Mouse (Mus musculus): Measurements from ENCODE around the gene 1700029F12Rik. TPM values are rescaled to one million over a fixed set of nuclear protein-coding genes. Genes with fewer than 3 reads are reported as not detected.

The 1700029F12Rik gene
- total and polyA plus RNA-seq, 2 experiments from 2014 or later, result not detected

DNA sequence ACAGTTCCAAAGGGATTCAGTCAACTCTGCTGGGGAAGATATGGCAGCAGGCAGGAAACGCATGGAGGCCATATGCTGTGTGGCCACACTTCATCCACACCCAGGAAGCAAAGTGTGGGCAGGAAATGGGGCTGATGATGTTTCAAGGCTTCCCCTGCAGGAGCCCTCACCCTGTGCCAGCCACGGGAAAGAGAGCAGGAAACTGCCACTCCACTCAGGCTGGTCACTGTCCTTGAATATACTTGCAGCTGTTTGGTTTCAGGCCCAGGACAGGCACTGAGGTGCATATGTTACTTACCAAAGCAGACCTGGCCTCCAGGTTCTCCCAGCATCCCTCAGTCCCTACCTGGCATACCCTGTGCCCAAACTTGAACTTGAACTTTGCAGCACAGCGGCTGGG, 30.3 kb upstream of the 1700029F12Rik start:
- Histone ChIP-seq H3K27me3 (ENCODE audit: control insufficient read depth, insufficient read depth, low read length) (peaks cover 2% of the 10 kb centered on the region; the same call in 1 of the 2 replicates), H3K9me3 (replicated peaks; ENCODE audit: control insufficient read depth, low read length) (no peaks in the 10 kb centered on the region), H3K4me2 (ENCODE audit: low read depth, low read length) (no peak overlapping the region), H3K4me3 (ENCODE audit: low read depth, low read length) (no peak overlapping the region), H3K4me1 (ENCODE audit: control insufficient read depth, insufficient read depth) (no peaks in the 10 kb centered on the region), H3K9ac (replicated peaks; ENCODE audit: low read depth, low read length) (no peak overlapping the region), H3K36me3 (replicated peaks; ENCODE audit: control insufficient read depth, insufficient read depth, low read length) (no peaks in the 10 kb centered on the region), H3K27ac (ENCODE audit: low read depth) (no peak overlapping the region)
- WGBS, result 52% methylated on average over 3 of the region's 3 CpGs
- no peak for DNase-seq (ENCODE audit: low spot score)
- ATAC-seq (ENCODE audit: insufficient read depth, low read depth), result no peak
- no peak for TF ChIP-seq CTCF (IDR thresholded peaks at IDR 0.05; ENCODE audit: low read depth)
- TF ChIP-seq EP300 (IDR thresholded peaks at IDR 0.05; ENCODE audit: low read depth), result no peak

DNA sequence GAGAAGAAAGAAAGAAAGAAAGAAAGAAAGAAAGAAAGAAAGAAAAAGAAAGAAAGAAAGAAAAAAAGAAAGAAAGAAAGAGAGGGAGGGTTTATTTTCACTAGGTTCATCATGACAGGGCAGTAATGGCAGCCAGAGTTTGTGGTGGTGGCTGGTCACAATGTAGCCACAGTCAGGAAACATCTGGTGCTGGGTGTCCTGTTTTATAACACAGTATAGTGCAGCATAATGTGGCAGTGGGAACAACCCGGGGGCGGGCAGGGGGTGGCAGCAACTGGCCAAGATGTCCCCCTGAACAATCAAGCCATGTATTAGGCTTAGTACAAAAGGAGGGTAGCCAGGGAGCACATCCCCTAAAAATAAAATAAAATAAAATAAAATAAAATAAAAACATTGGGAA, 29.3 kb upstream of the 1700029F12Rik start:
- DNase-seq (ENCODE audit: low spot score) (no peak), ATAC-seq (ENCODE audit: insufficient read depth, low read depth) (no peak)
- Histone ChIP-seq H3K9me3 (replicated peaks; ENCODE audit: control insufficient read depth, low read length) (no peaks in the 10 kb centered on the region), H3K4me3 (ENCODE audit: low read depth, low read length) (no peak overlapping the region), H3K36me3 (replicated peaks; ENCODE audit: control insufficient read depth, insufficient read depth, low read length) (no peaks in the 10 kb centered on the region), H3K4me1 (ENCODE audit: control insufficient read depth, insufficient read depth) (no peaks in the 10 kb centered on the region), H3K4me2 (ENCODE audit: low read depth, low read length) (no peak overlapping the region), H3K9ac (replicated peaks; ENCODE audit: low read depth, low read length) (no peak overlapping the region), H3K27me3 (ENCODE audit: control insufficient read depth, insufficient read depth, low read length) (no peaks in the 10 kb centered on the region), H3K27ac (ENCODE audit: low read depth) (no peak overlapping the region)
- no peak for TF ChIP-seq EP300 (IDR thresholded peaks at IDR 0.05; ENCODE audit: low read depth)
- no peak for TF ChIP-seq CTCF (IDR thresholded peaks at IDR 0.05; ENCODE audit: low read depth)
- WGBS, result 60% methylated on average over 2 of the region's 2 CpGs

DNA sequence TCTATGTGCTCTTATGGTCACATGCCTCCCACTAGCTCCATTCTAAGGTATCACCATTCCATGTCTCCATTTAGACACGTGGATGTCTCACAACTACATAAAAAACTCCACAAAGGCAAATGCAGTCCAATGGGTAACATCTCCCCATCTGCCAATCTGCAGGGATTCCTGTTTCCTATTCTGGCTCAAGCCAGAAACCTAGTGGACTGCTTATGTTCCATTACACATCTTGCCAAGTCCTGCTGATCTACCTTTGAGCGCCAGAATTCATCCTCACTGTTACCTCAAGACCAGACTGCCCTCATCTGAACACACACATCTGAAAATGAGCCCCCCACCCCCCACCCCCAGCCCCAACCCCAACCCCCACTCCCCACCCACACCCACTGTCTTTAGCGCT, 28.0 kb upstream of the 1700029F12Rik start:
- TF ChIP-seq CTCF (IDR thresholded peaks at IDR 0.05; ENCODE audit: low read depth) (no peak), EP300 (IDR thresholded peaks at IDR 0.05; ENCODE audit: low read depth) (no peak)
- no peak overlapping the region for H3K4me2 ChIP-seq (ENCODE audit: low read depth, low read length)
- H3K4me1 ChIP-seq (ENCODE audit: control insufficient read depth, insufficient read depth), result no peaks in the 10 kb centered on the region
- H3K9me3 ChIP-seq (replicated peaks; ENCODE audit: control insufficient read depth, low read length), result no peaks in the 10 kb centered on the region
- H3K9ac ChIP-seq (replicated peaks; ENCODE audit: low read depth, low read length), result no peak overlapping the region
- H3K4me3 ChIP-seq (ENCODE audit: low read depth, low read length), result no peak overlapping the region
- DNase-seq (ENCODE audit: low spot score) (no peak), ATAC-seq (ENCODE audit: insufficient read depth, low read depth) (no peak)
- no peak overlapping the region for H3K27ac ChIP-seq (ENCODE audit: low read depth)
- H3K27me3 ChIP-seq (ENCODE audit: control insufficient read depth, insufficient read depth, low read length), result no peaks in the 10 kb centered on the region
- no peaks in the 10 kb centered on the region for H3K36me3 ChIP-seq (replicated peaks; ENCODE audit: control insufficient read depth, insufficient read depth, low read length)
- WGBS, result 90% methylated on average over 3 of the region's 3 CpGs

DNA sequence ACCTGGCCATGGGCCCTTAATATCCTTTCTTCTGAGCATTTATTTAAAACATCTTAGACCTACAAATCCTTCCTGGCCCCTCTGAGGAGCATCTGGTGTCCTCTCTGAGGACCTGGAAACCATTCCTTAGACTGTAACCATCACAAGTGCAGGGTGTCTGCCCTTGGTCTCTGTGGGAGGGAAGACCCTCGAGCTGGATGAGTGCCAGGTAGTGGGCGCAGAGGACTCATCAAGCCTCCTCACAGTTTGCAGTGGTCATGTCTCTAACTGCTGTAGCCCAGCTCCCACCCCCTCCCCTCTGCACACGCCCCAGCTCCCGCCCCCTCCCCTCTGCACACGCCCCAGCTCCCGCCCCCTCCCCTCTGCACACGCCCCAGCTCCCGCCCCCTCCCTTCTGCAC, 26.2 kb upstream of the 1700029F12Rik start:
- H3K27ac ChIP-seq (ENCODE audit: low read depth), result no peak overlapping the region
- WGBS, result 55% methylated on average over 3 of the region's 8 CpGs
- no peak overlapping the region for H3K9ac ChIP-seq (replicated peaks; ENCODE audit: low read depth, low read length)
- no peak overlapping the region for H3K4me3 ChIP-seq (ENCODE audit: low read depth, low read length)
- DNase-seq (ENCODE audit: low spot score) (no peak), ATAC-seq (ENCODE audit: insufficient read depth, low read depth) (no peak)
- H3K4me1 ChIP-seq (ENCODE audit: control insufficient read depth, insufficient read depth), result no peaks in the 10 kb centered on the region
- no peaks in the 10 kb centered on the region for H3K36me3 ChIP-seq (replicated peaks; ENCODE audit: control insufficient read depth, insufficient read depth, low read length)
- no peak overlapping the region for H3K4me2 ChIP-seq (ENCODE audit: low read depth, low read length)
- no peaks in the 10 kb centered on the region for H3K27me3 ChIP-seq (ENCODE audit: control insufficient read depth, insufficient read depth, low read length)
- no peak for TF ChIP-seq CTCF (IDR thresholded peaks at IDR 0.05; ENCODE audit: low read depth)
- TF ChIP-seq EP300 (IDR thresholded peaks at IDR 0.05; ENCODE audit: low read depth), result no peak
- no peaks in the 10 kb centered on the region for H3K9me3 ChIP-seq (replicated peaks; ENCODE audit: control insufficient read depth, low read length)

DNA sequence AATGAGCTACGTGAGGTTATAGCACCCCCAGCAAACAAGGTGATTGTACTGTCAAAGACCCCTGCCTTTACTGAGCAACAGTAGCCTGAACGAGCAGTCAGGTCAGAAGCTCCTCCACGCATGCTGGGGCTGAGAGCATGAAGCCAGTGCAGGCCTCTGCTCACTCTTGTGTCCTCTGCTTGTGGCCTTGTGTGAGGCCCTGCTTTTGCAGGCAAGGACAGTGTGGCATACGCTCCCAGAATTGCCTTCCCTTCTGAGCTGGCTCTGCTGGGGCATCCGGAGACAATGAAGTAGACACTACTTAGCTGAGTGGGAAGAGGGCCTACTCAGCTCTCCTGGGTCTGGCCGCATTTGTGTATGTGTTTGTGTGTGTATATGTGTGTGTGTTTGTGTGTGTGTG, 25.6 kb upstream of the 1700029F12Rik start:
- Histone ChIP-seq H3K4me3 (ENCODE audit: low read depth, low read length) (no peak overlapping the region), H3K4me2 (ENCODE audit: low read depth, low read length) (no peak overlapping the region), H3K4me1 (ENCODE audit: control insufficient read depth, insufficient read depth) (no peaks in the 10 kb centered on the region), H3K9ac (replicated peaks; ENCODE audit: low read depth, low read length) (no peak overlapping the region), H3K27me3 (ENCODE audit: control insufficient read depth, insufficient read depth, low read length) (no peaks in the 10 kb centered on the region), H3K27ac (ENCODE audit: low read depth) (no peak overlapping the region), H3K9me3 (replicated peaks; ENCODE audit: control insufficient read depth, low read length) (no peaks in the 10 kb centered on the region), H3K36me3 (replicated peaks; ENCODE audit: control insufficient read depth, insufficient read depth, low read length) (no peaks in the 10 kb centered on the region)
- 79% methylated on average over 6 of the region's 6 CpGs for WGBS
- TF ChIP-seq CTCF (IDR thresholded peaks at IDR 0.05; ENCODE audit: low read depth) (no peak), EP300 (IDR thresholded peaks at IDR 0.05; ENCODE audit: low read depth) (no peak)
- no peak for DNase-seq (ENCODE audit: low spot score)
- ATAC-seq (ENCODE audit: insufficient read depth, low read depth), result no peak

DNA sequence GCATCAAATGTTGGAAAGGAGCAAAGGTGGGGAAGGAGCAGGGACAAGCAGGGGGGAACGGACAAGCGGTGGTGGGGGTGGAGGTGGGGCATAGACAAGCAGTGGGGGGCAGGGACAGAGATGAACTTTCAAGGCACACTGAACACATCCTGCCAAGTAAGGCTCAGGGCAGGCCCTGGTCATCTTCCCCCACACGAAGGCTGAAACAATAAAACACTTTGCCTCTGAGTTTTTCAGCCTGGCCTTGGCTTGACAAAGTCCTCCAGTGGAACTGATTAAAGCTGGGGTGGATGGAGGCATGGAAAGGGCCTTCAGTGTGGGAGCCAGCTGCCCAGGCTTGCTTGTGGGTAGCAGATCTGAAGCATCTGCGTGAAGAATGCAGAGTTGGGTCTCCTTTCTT, 23.7 kb upstream of the 1700029F12Rik start:
- Histone ChIP-seq H3K27me3 (ENCODE audit: control insufficient read depth, insufficient read depth, low read length) (no peaks in the 10 kb centered on the region), H3K36me3 (replicated peaks; ENCODE audit: control insufficient read depth, insufficient read depth, low read length) (no peaks in the 10 kb centered on the region), H3K9me3 (replicated peaks; ENCODE audit: control insufficient read depth, low read length) (no peaks in the 10 kb centered on the region), H3K27ac (ENCODE audit: low read depth) (no peak overlapping the region), H3K4me3 (ENCODE audit: low read depth, low read length) (no peak overlapping the region), H3K9ac (replicated peaks; ENCODE audit: low read depth, low read length) (no peak overlapping the region), H3K4me1 (ENCODE audit: control insufficient read depth, insufficient read depth) (no peaks in the 10 kb centered on the region), H3K4me2 (ENCODE audit: low read depth, low read length) (no peak overlapping the region)
- DNase-seq (ENCODE audit: low spot score) (no peak), ATAC-seq (ENCODE audit: insufficient read depth, low read depth) (no peak)
- 45% methylated on average over 4 of the region's 4 CpGs for WGBS
- TF ChIP-seq CTCF (IDR thresholded peaks at IDR 0.05; ENCODE audit: low read depth), result no peak
- no peak for TF ChIP-seq EP300 (IDR thresholded peaks at IDR 0.05; ENCODE audit: low read depth)

Measured in heart, postnatal 0 days (tissue).